Mouse (Mus musculus): Measurements from ENCODE around the gene Kctd7. TPM values are rescaled to one million over a fixed set of nuclear protein-coding genes. Genes with fewer than 3 reads are reported as not detected.

Kctd7 gene
- polyA plus RNA-seq, 1 experiment from 2014 or later = 5.7 TPM

DNA sequence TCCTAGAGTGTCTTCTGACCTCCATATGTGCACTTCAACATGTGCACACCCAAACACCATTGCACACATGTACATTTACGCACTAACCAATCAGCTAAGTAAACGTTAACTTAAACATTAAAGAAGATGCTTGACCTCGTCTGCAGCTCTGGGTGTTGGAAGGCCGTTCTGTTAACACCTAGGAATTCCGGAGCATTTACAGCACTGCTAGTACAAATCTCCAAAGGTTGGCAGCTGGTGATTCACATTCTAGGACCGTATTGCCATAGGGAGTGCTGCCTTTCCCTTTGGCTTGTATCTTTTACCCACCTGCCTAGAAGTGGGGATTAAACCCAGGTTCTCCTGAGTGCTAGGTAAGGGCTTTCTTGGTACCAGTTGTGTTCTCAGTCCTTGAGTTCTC, 47.2 kb downstream of the Kctd7 start:
- H3K36me3 ChIP-seq (ENCODE audit: control insufficient read depth, insufficient read depth, low read length) = 0 out of 2 replicates have a peak, but pooled peaks cover 4% of the 10 kb centered on the region
- DNase-seq (ENCODE audit: low spot score) (no peak), ATAC-seq (ENCODE audit: low FRiP score) (no peak)
- H3K27ac ChIP-seq (ENCODE audit: low read depth, low read length) = no peak overlapping the region
- WGBS = 90% methylated on average over 6 of the region's 6 CpGs
- H3K4me2 ChIP-seq (replicated peaks; ENCODE audit: low read depth, low read length) = no peak overlapping the region
- no peaks in the 10 kb centered on the region for H3K27me3 ChIP-seq (ENCODE audit: control insufficient read depth, insufficient read depth, low read length)
- H3K4me3 ChIP-seq (ENCODE audit: low read depth, low read length) = no peak overlapping the region
- H3K9ac ChIP-seq (ENCODE audit: low read depth, low read length) = no peak overlapping the region
- H3K4me1 ChIP-seq (replicated peaks; ENCODE audit: control insufficient read depth, insufficient read depth, low read length) = no peaks in the 10 kb centered on the region
- H3K9me3 ChIP-seq (ENCODE audit: control insufficient read depth, low read length) = no peaks in the 10 kb centered on the region

GRCm38 (mm10) chr5:130192356-130192944, 47.8 kb downstream of the Kctd7 start:
- WGBS = 86% methylated on average over 2 of the region's 2 CpGs

GRCm38 (mm10) chr5:130193760-130194159, 49.1 kb downstream of the Kctd7 start:
- H3K36me3 ChIP-seq (ENCODE audit: control insufficient read depth, insufficient read depth, low read length) = 0 out of 2 replicates have a peak, but pooled peaks cover 12% of the 10 kb centered on the region
- H3K4me3 ChIP-seq (ENCODE audit: low read depth, low read length) = no peak overlapping the region
- no peak overlapping the region for H3K4me2 ChIP-seq (replicated peaks; ENCODE audit: low read depth, low read length)
- DNase-seq (ENCODE audit: low spot score) = no peak
- no peaks in the 10 kb centered on the region for H3K9me3 ChIP-seq (ENCODE audit: control insufficient read depth, low read length)
- H3K27me3 ChIP-seq (ENCODE audit: control insufficient read depth, insufficient read depth, low read length) = no peaks in the 10 kb centered on the region
- WGBS = 88% methylated on average over 3 of the region's 3 CpGs
- no peak overlapping the region for H3K9ac ChIP-seq (ENCODE audit: low read depth, low read length)
- H3K27ac ChIP-seq (ENCODE audit: low read depth, low read length) = no peak overlapping the region
- H3K4me1 ChIP-seq (replicated peaks; ENCODE audit: control insufficient read depth, insufficient read depth, low read length) = no peaks in the 10 kb centered on the region
- no peak for ATAC-seq (ENCODE audit: low FRiP score)

More at GRCm38 (mm10) chr5:130192356-130192944, 47.8 kb downstream of the Kctd7 start:
- Histone ChIP-seq H3K9me3 (ENCODE audit: control insufficient read depth, low read length) (no peaks in the 10 kb centered on the region), H3K4me2 (replicated peaks; ENCODE audit: low read depth, low read length) (no peak overlapping the region), H3K27ac (ENCODE audit: low read depth, low read length) (no peak overlapping the region), H3K27me3 (ENCODE audit: control insufficient read depth, insufficient read depth, low read length) (no peaks in the 10 kb centered on the region), H3K9ac (ENCODE audit: low read depth, low read length) (no peak overlapping the region), H3K36me3 (ENCODE audit: control insufficient read depth, insufficient read depth, low read length) (0 out of 2 replicates have a peak, but pooled peaks cover 4% of the 10 kb centered on the region), H3K4me1 (replicated peaks; ENCODE audit: control insufficient read depth, insufficient read depth, low read length) (no peaks in the 10 kb centered on the region), H3K4me3 (ENCODE audit: low read depth, low read length) (no peak overlapping the region)
- DNase-seq (ENCODE audit: low spot score) (no peak), ATAC-seq (ENCODE audit: low FRiP score) (no peak)

GRCm38 (mm10) chr5:130196307-130196706, 51.6 kb downstream of the Kctd7 start:
- 0 out of 2 replicates have a peak, but pooled peaks cover 8% of the 10 kb centered on the region for H3K36me3 ChIP-seq (ENCODE audit: control insufficient read depth, insufficient read depth, low read length)
- no peak overlapping the region for H3K9ac ChIP-seq (ENCODE audit: low read depth, low read length)
- H3K4me2 ChIP-seq (replicated peaks; ENCODE audit: low read depth, low read length) = no peak overlapping the region
- H3K4me1 ChIP-seq (replicated peaks; ENCODE audit: control insufficient read depth, insufficient read depth, low read length) = no peaks in the 10 kb centered on the region
- no peak overlapping the region for H3K27ac ChIP-seq (ENCODE audit: low read depth, low read length)
- no peaks in the 10 kb centered on the region for H3K27me3 ChIP-seq (ENCODE audit: control insufficient read depth, insufficient read depth, low read length)
- no peaks in the 10 kb centered on the region for H3K9me3 ChIP-seq (ENCODE audit: control insufficient read depth, low read length)
- H3K4me3 ChIP-seq (ENCODE audit: low read depth, low read length) = no peak overlapping the region
- WGBS = 100% methylated on average over 1 of the region's 1 CpGs
- DNase-seq (ENCODE audit: low spot score) = no peak
- no peak for ATAC-seq (ENCODE audit: low FRiP score)

- no peak overlapping the region for H3K9ac ChIP-seq (ENCODE audit: low read depth, low read length)
- no peaks in the 10 kb centered on the region for H3K27me3 ChIP-seq (ENCODE audit: control insufficient read depth, insufficient read depth, low read length)
- H3K27ac ChIP-seq (ENCODE audit: low read depth, low read length) = no peak overlapping the region
- 0 out of 2 replicates have a peak, but pooled peaks cover 8% of the 10 kb centered on the region for H3K36me3 ChIP-seq (ENCODE audit: control insufficient read depth, insufficient read depth, low read length)
- no peak overlapping the region for H3K4me3 ChIP-seq (ENCODE audit: low read depth, low read length)
- H3K4me2 ChIP-seq (replicated peaks; ENCODE audit: low read depth, low read length) = no peak overlapping the region
- ATAC-seq (ENCODE audit: low FRiP score) (no peak), DNase-seq (ENCODE audit: low spot score) (no peak)
- no peaks in the 10 kb centered on the region for H3K9me3 ChIP-seq (ENCODE audit: control insufficient read depth, low read length)
- 88% methylated on average over 3 of the region's 3 CpGs for WGBS
- no peaks in the 10 kb centered on the region for H3K4me1 ChIP-seq (replicated peaks; ENCODE audit: control insufficient read depth, insufficient read depth, low read length)
Observed at GRCm38 (mm10) chr5:130197454-130197853, 52.8 kb downstream of the Kctd7 start.

GRCm38 (mm10) chr5:130197981-130198380, 53.3 kb downstream of the Kctd7 start:
- H3K4me1 ChIP-seq (replicated peaks; ENCODE audit: control insufficient read depth, insufficient read depth, low read length) = no peaks in the 10 kb centered on the region
- WGBS = 93% methylated on average over 7 of the region's 7 CpGs
- no peaks in the 10 kb centered on the region for H3K9me3 ChIP-seq (ENCODE audit: control insufficient read depth, low read length)
- no peaks in the 10 kb centered on the region for H3K27me3 ChIP-seq (ENCODE audit: control insufficient read depth, insufficient read depth, low read length)
- H3K4me3 ChIP-seq (ENCODE audit: low read depth, low read length) = no peak overlapping the region
- no peak overlapping the region for H3K4me2 ChIP-seq (replicated peaks; ENCODE audit: low read depth, low read length)
- ATAC-seq (ENCODE audit: low FRiP score) (no peak), DNase-seq (ENCODE audit: low spot score) (no peak)
- H3K9ac ChIP-seq (ENCODE audit: low read depth, low read length) = no peak overlapping the region
- H3K36me3 ChIP-seq (ENCODE audit: control insufficient read depth, insufficient read depth, low read length) = 0 out of 2 replicates have a peak, but pooled peaks cover 8% of the 10 kb centered on the region
- no peak overlapping the region for H3K27ac ChIP-seq (ENCODE audit: low read depth, low read length)

DNA sequence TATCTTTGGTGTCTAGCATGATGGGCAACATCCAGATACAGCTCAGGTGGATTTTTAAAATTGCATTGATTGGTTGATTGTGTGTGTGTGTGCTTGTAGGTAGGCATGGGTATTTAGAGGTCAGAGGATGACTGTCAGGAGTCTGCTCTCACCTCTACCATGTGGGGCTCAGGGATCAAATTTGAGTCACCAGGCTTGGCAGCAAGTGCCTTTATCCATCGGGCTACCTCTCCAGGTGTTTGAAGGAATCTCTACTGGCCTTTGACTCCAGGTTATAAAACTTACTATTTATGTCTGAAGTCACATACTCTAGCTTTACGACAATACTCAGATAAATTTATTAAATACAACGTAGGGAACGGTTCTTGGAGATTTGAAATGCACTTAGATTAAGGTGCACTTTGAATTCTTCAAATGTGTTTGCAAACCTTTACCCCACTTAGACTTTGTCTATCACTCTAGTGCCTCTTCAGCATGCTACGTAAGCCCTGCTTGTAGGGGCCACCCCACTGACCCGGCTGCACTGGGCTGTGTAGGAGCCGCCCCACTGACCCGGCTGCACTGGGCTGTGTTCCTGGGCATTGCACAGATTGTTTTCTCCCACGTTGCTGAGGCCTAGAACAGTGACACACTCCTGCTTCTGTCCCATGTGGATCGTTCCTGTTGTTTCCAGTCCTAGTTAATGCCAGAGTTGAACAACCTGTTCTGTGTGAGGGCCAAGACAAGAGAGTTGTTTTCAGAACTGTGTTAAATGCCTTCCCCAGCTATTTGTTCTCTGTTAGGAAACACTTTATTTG, 55.8 kb downstream of the Kctd7 start:
- Histone ChIP-seq H3K36me3 (ENCODE audit: control insufficient read depth, insufficient read depth, low read length) (0 out of 2 replicates have a peak, but pooled peaks cover 8% of the 10 kb centered on the region), H3K27ac (ENCODE audit: low read depth, low read length) (no peak overlapping the region), H3K9me3 (ENCODE audit: control insufficient read depth, low read length) (no peaks in the 10 kb centered on the region), H3K4me1 (replicated peaks; ENCODE audit: control insufficient read depth, insufficient read depth, low read length) (no peaks in the 10 kb centered on the region), H3K27me3 (ENCODE audit: control insufficient read depth, insufficient read depth, low read length) (no peaks in the 10 kb centered on the region), H3K4me3 (ENCODE audit: low read depth, low read length) (no peak overlapping the region), H3K4me2 (replicated peaks; ENCODE audit: low read depth, low read length) (no peak overlapping the region), H3K9ac (ENCODE audit: low read depth, low read length) (no peak overlapping the region)
- 89% methylated on average over 10 of the region's 10 CpGs for WGBS
- DNase-seq (ENCODE audit: low spot score) (no peak), ATAC-seq (ENCODE audit: low FRiP score) (no peak)

DNA sequence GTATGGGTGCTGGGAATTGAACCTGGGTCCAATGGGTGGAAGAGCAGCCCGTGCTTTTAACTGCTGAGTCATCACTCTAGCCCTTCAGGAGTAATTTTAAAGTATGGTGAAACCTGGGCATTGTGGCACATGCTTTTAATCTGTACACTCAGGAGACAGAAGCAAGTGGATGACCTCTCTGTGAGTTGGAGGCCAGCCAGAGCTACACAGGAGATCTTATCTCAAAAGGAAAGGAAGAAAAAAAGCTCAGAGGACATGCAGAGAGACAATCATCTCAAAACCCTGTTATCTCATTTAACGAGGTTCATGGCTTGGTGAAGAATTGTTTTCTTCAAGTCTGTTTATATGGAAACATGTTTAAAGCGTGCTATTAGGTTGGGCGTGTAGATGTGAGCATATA, 59.3 kb downstream of the Kctd7 start:
- H3K4me2 ChIP-seq (replicated peaks; ENCODE audit: low read depth, low read length) = no peak overlapping the region
- DNase-seq (ENCODE audit: low spot score) = no peak
- H3K27me3 ChIP-seq (ENCODE audit: control insufficient read depth, insufficient read depth, low read length) = no peaks in the 10 kb centered on the region
- H3K9ac ChIP-seq (ENCODE audit: low read depth, low read length) = no peak overlapping the region
- no peak overlapping the region for H3K4me3 ChIP-seq (ENCODE audit: low read depth, low read length)
- ATAC-seq (ENCODE audit: low FRiP score) = no peak
- H3K4me1 ChIP-seq (replicated peaks; ENCODE audit: control insufficient read depth, insufficient read depth, low read length) = no peaks in the 10 kb centered on the region
- peaks cover 2% of the 10 kb centered on the region; the same call in 1 of the 2 replicates for H3K36me3 ChIP-seq (ENCODE audit: control insufficient read depth, insufficient read depth, low read length)
- no peaks in the 10 kb centered on the region for H3K9me3 ChIP-seq (ENCODE audit: control insufficient read depth, low read length)
- WGBS = 89% methylated on average over 4 of the region's 4 CpGs
- H3K27ac ChIP-seq (ENCODE audit: low read depth, low read length) = no peak overlapping the region
